ENCODE assay signal across 9 mouse cellular contexts in genomic region chr3:97681321-97682158, GRCm38 (mm10). TPM values are rescaled to one million over a fixed set of nuclear protein-coding genes. Genes with fewer than 3 reads are reported as not detected.
A peak's percentile ranks its signal among the peaks of the same experiment; 100 is the strongest.
DNase-seq lines count a peak whose midpoint lies in the region; ATAC-seq and TF ChIP-seq lines count a peak whose summit lies in the region.
"Had no signal": no experiment of that assay in that cellular context is flagged by ENCODE, and none has a peak within 500 bp of the region (broad histone marks: within the 10 kb centered on the region; RNA-seq: fewer than 3 reads in every experiment).

No protein-coding gene starts in this region.

- WGBS in embryonic facial prominence, embryonic 11.5 days: under 1% methylated on average over 33 of the region's 33 CpGs
- WGBS in heart, embryonic 10.5 days: 1% methylated on average over 33 of the region's 33 CpGs
- 1% methylated on average over 33 of the region's 33 CpGs for WGBS in kidney, embryonic 15.5 days
- 4% methylated on average over 33 of the region's 33 CpGs for WGBS in liver, adult 2 months

- peak overlapping the region; percentile 36 for H3K4me3 ChIP-seq in embryonic facial prominence, embryonic 11.5 days (ENCODE audit: low read depth, low read length)
- peak overlapping the region; percentile 63 for H3K4me3 ChIP-seq in heart, embryonic 10.5 days
- peak overlapping the region; percentile 47 for H3K4me3 ChIP-seq in kidney, embryonic 15.5 days (replicated peaks)
- peak overlapping the region; percentile 55 for H3K4me3 ChIP-seq in liver, adult 2 months (ENCODE audit: insufficient read depth, low read depth, low read length)

- peak; percentile 35 for DNase-seq in 416B (ENCODE audit: low read depth)
- DNase-seq in adrenal gland, postnatal 10 days: peak; percentile 82
- peak; percentile 91 for DNase-seq in embryonic facial prominence, embryonic 11.5 days (ENCODE audit: low spot score)
- DNase-seq in heart, embryonic 10.5 days (ENCODE audit: low spot score): peak; percentile 88
- peak; percentile 83 for DNase-seq in liver, adult 2 months (ENCODE audit: extremely low read depth, low read depth, low spot score)
- DNase-seq in monocyte, adult 2 months (ENCODE audit: low read depth in 1 of 2, low spot score in 2 of 2): peak; percentile 11 to 61
- DNase-seq in spleen, postnatal 4 days (ENCODE audit: low spot score in 2 of 2): peak; percentile 59 to 79

- TF ChIP-seq CTCF in liver, adult 2 months (IDR thresholded peaks at IDR 0.05; ENCODE audit: low read depth, low read length): peak; percentile 68

- H3K9me3 ChIP-seq in embryonic facial prominence, embryonic 11.5 days (replicated peaks; ENCODE audit: control insufficient read depth, low read length): no peaks in the 10 kb centered on the region
- no peaks in the 10 kb centered on the region for H3K9me3 ChIP-seq in heart, embryonic 10.5 days
- no peaks in the 10 kb centered on the region for H3K9me3 ChIP-seq in kidney, embryonic 15.5 days (replicated peaks)

- no peak for TF ChIP-seq POLR2A in liver, adult 2 months (IDR thresholded peaks at IDR 0.05; ENCODE audit: extremely low read depth, insufficient read depth, low read length)

- no peaks in the 10 kb centered on the region for H3K79me2 ChIP-seq in liver, adult 2 months (ENCODE audit: control insufficient read depth, insufficient read depth, low read length)

- ATAC-seq in embryonic facial prominence, embryonic 11.5 days (replicated peaks; ENCODE audit: insufficient number of reproducible peaks, low FRiP score, low TSS enrichment, low read depth): no peak
- ATAC-seq in kidney, embryonic 15.5 days (replicated peaks; ENCODE audit: low FRiP score): peak; percentile 30; the same call in 1 of the 2 replicates

- H3K4me1 ChIP-seq in embryonic facial prominence, embryonic 11.5 days (ENCODE audit: control insufficient read depth, insufficient read depth, low read length): no peaks in the 10 kb centered on the region
- H3K4me1 ChIP-seq in heart, embryonic 10.5 days: peaks cover 28% of the 10 kb centered on the region
- peaks cover 33% of the 10 kb centered on the region for H3K4me1 ChIP-seq in kidney, embryonic 15.5 days
- peaks cover 3% of the 10 kb centered on the region for H3K4me1 ChIP-seq in liver, adult 2 months (ENCODE audit: control insufficient read depth, insufficient read depth, low read length)

- peak overlapping the region; percentile 66 for H3K4me2 ChIP-seq in embryonic facial prominence, embryonic 11.5 days (ENCODE audit: low read depth, low read length)
- peak overlapping the region; percentile 89 for H3K4me2 ChIP-seq in kidney, embryonic 15.5 days

- H3K9ac ChIP-seq in embryonic facial prominence, embryonic 11.5 days (replicated peaks; ENCODE audit: low read length): peak overlapping the region; percentile 47
- H3K9ac ChIP-seq in kidney, embryonic 15.5 days: peak overlapping the region; percentile 44
- peak overlapping the region; percentile 57 for H3K9ac ChIP-seq in liver, adult 2 months (ENCODE audit: low read depth, low read length)

- no peak overlapping the region for H3K27ac ChIP-seq in embryonic facial prominence, embryonic 11.5 days (replicated peaks; ENCODE audit: low read depth, low read length)
- peak overlapping the region; percentile 73 for H3K27ac ChIP-seq in heart, embryonic 10.5 days
- H3K27ac ChIP-seq in kidney, embryonic 15.5 days: no peak overlapping the region
- H3K27ac ChIP-seq in liver, adult 2 months (replicated peaks; ENCODE audit: insufficient read depth, low read depth, low read length): no peak overlapping the region

- H3K36me3 ChIP-seq in embryonic facial prominence, embryonic 11.5 days (replicated peaks; ENCODE audit: control insufficient read depth, insufficient read depth, low read depth, low read length): no peaks in the 10 kb centered on the region
- no peaks in the 10 kb centered on the region for H3K36me3 ChIP-seq in heart, embryonic 10.5 days
- no peaks in the 10 kb centered on the region for H3K36me3 ChIP-seq in kidney, embryonic 15.5 days
- H3K36me3 ChIP-seq in liver, adult 2 months (ENCODE audit: control insufficient read depth, insufficient read depth, low read length): no peaks in the 10 kb centered on the region

- H3K27me3 ChIP-seq in embryonic facial prominence, embryonic 11.5 days (ENCODE audit: control insufficient read depth, insufficient read depth, low read length): no peaks in the 10 kb centered on the region
- H3K27me3 ChIP-seq in heart, embryonic 10.5 days (ENCODE audit: insufficient read depth, poor library complexity, severe bottlenecking): no peaks in the 10 kb centered on the region
- peaks cover 12% of the 10 kb centered on the region for H3K27me3 ChIP-seq in kidney, embryonic 15.5 days
- no peaks in the 10 kb centered on the region for H3K27me3 ChIP-seq in liver, adult 2 months (ENCODE audit: control insufficient read depth, insufficient read depth, low read length)

RNA-seq across cellular contexts. Expression of gene Gm17651, which starts 7.0 kb away (rescaled TPM):
- total RNA-seq in adrenal gland, postnatal 10 days (2021): not detected
- polyA plus RNA-seq in embryonic facial prominence, embryonic 11.5 days (2014; fragmentation: Nextera tagmentation; extraction: Ambion mirVana): not detected in 2 replicates
- polyA plus RNA-seq in heart, embryonic 10.5 days (2016; fragmentation: Nextera tagmentation; extraction: Ambion mirVana): not detected in 2 replicates
- polyA plus RNA-seq in kidney, embryonic 15.5 days (2015; fragmentation: Nextera tagmentation; extraction: Ambion mirVana): not detected in 2 replicates
- not detected in 2 replicates for total RNA-seq in liver, adult 2 months (2014; rRNA removed)
- not detected in 2 replicates for polyA plus RNA-seq in liver, adult 2 months (2012; rRNA removed)
- total RNA-seq: adrenal gland, postnatal 4 days had no signal

RNA-seq across cellular contexts. Expression of gene Prkab2, which starts 23.5 kb away (rescaled TPM):
- total RNA-seq in adrenal gland, postnatal 10 days (2021): 1 to 10 TPM; 7.2 to 9.3 TPM
- polyA plus RNA-seq in embryonic facial prominence, embryonic 11.5 days (2014; fragmentation: Nextera tagmentation; extraction: Ambion mirVana): 6.2 and 7.2 TPM in 2 replicates
- polyA plus RNA-seq in heart, embryonic 10.5 days (2016; fragmentation: Nextera tagmentation; extraction: Ambion mirVana): 16.2 and 25.6 TPM in 2 replicates
- polyA plus RNA-seq in kidney, embryonic 15.5 days (2015; fragmentation: Nextera tagmentation; extraction: Ambion mirVana): 6.1 and 6.5 TPM in 2 replicates
- total RNA-seq in liver, adult 2 months (2014; rRNA removed): 0.81 and 0.83 TPM in 2 replicates
- 1.5 TPM in 2 replicates for polyA plus RNA-seq in liver, adult 2 months (2012; rRNA removed)

RNA-seq across cellular contexts. Expression of gene Fmo5, which starts 52.9 kb away (rescaled TPM):
- 10 to 100 TPM; 12.4 to 21.2 TPM for total RNA-seq in adrenal gland, postnatal 10 days (2021)
- polyA plus RNA-seq in embryonic facial prominence, embryonic 11.5 days (2014; fragmentation: Nextera tagmentation; extraction: Ambion mirVana): 0.64 and 1.7 TPM in 2 replicates
- 1.9 and 3.2 TPM in 2 replicates for polyA plus RNA-seq in heart, embryonic 10.5 days (2016; fragmentation: Nextera tagmentation; extraction: Ambion mirVana)
- 2.9 and 3.8 TPM in 2 replicates for polyA plus RNA-seq in kidney, embryonic 15.5 days (2015; fragmentation: Nextera tagmentation; extraction: Ambion mirVana)
- total RNA-seq in liver, adult 2 months (2014; rRNA removed): 352 and 363 TPM in 2 replicates
- polyA plus RNA-seq in liver, adult 2 months (2012; rRNA removed): 145 and 230 TPM in 2 replicates

Comparison
In these comparisons a context has a peak if more than half of its experiments do, and no peak if none do; other contexts are left out.
1. DNase-seq: peak in every context shown above with its lines; median percentile 91 in embryonic facial prominence, embryonic 11.5 days; 88 in heart, embryonic 10.5 days; 83 in liver, adult 2 months; 82 in adrenal gland, postnatal 10 days; 69 in spleen, postnatal 4 days; 36 in monocyte, adult 2 months; 35 in 416B.
2. RNA of gene Fmo5, which starts 52.9 kb away (polyA plus RNA-seq): 145 to 230 TPM in liver, adult 2 months; 2.9 to 3.8 TPM in kidney, embryonic 15.5 days, 1.9 to 3.2 TPM in heart, embryonic 10.5 days and 0.64 to 1.7 TPM in embryonic facial prominence, embryonic 11.5 days; every median in the first group is over 10 times any median in the second.
3. Peak in every context shown above with its lines, with median percentiles within 50 percentile points of each other: H3K4me3 ChIP-seq and H3K9ac ChIP-seq.